ENCODE assay signal across 10 mouse cellular contexts in the genomic region with DNA sequence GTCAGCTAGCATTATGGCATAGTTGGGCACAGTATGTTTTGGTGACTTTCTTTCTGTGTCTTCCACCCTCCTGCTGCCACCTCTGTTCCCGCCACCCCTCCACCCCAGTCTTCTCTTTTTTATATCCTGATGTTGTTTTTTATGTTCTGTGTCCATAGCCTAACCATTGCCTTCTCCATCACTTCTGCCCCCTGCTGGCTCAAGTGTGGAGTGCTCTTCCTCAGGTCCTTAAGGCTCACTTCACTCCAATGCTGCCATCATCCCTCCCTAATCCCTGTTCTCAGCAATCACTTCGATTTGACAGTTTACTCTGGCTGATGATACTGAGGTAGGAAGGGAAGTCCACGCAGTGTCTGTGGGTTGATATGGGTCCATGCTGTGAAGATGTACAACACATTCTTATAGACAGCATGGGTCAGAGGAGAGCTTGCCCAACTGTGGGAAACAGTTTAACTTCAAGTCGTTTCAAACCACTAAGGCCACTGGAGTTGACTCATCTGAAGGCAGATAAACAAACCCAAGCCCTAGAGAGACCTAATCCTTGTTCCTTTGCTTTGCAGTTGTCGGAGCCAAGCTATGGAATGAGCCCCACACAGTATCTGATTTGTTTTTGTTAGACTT. TPM values are rescaled to one million over a fixed set of nuclear protein-coding genes. Genes with fewer than 3 reads are reported as not detected.
DNase-seq lines count a peak whose midpoint lies in the region; ATAC-seq and TF ChIP-seq lines count a peak whose summit lies in the region.
"Had no signal": no experiment of that assay in that cellular context is flagged by ENCODE, and none has a peak within 500 bp of the region (broad histone marks: within the 10 kb centered on the region; RNA-seq: fewer than 3 reads in every experiment).

No protein-coding gene starts in this region.

- ATAC-seq in CD4-positive, CD25-positive, alpha-beta regulatory T cell, adult 4 months, result no peak

- peak; percentile 71 for TF ChIP-seq CTCF in layer of hippocampus, adult 2 months (conservative IDR thresholded peaks at IDR 0.05)

- H3K27ac ChIP-seq in layer of hippocampus, adult 2 months, result no peak overlapping the region

- no peak overlapping the region for H3K4me3 ChIP-seq in layer of hippocampus, adult 2 months
- H3K4me3 ChIP-seq: megakaryocyte, embryonic 14.5 days had no signal

- peak; percentile 36 for DNase-seq in CD4-positive, CD25-positive, alpha-beta regulatory T cell, adult 2 months (ENCODE audit: low read depth, low spot score)
- DNase-seq in layer of hippocampus, adult 2 months (ENCODE audit: low spot score in 2 of 2), result no peak
- DNase-seq in layer of hippocampus, postnatal 14 days (ENCODE audit: low spot score in 2 of 2), result no peak
- DNase-seq in 416B (ENCODE audit: low read depth), result peak; percentile 45
- peak; percentile 4 for DNase-seq in c-Kit-positive CD71-positive TER-119-positive erythroid progenitor cells, embryonic 14.5 days (ENCODE audit: low spot score)
- DNase-seq in retina, postnatal 1 day, result no peak
- DNase-seq in layer of hippocampus, adult 8-10 months (ENCODE audit: low spot score in 2 of 2), result no peak
- DNase-seq: B cell, adult 2 months had no signal

RNA-seq across cellular contexts. Expression of gene Dut, which starts 56.9 kb away (rescaled TPM):
- polyA plus RNA-seq in CD4-positive, CD25-positive, alpha-beta regulatory T cell, adult 4 months (2017; shearing (Covaris generic)), result 10 to 100 TPM; 40.8 to 41.1 TPM
- total RNA-seq in layer of hippocampus, adult 2 months (2021), result 10 to 100 TPM; 27.1 to 28.4 TPM
- 10 to 100 TPM; 31.4 to 32.6 TPM for total RNA-seq in layer of hippocampus, postnatal 14 days (2021)
- total RNA-seq in layer of hippocampus, adult 8-10 months (2022), result 10 to 100 TPM; 24.6 to 30.0 (median 28.4) TPM

Comparison
In these comparisons a context has a peak if more than half of its experiments do, and no peak if none do; other contexts are left out.
1. DNase-seq: peak in CD4-positive, CD25-positive, alpha-beta regulatory T cell, adult 2 months (single experiment), 416B (single experiment) and c-Kit-positive CD71-positive TER-119-positive erythroid progenitor cells, embryonic 14.5 days (single experiment); none in layer of hippocampus, adult 2 months (0 of 2), layer of hippocampus, postnatal 14 days (0 of 2), retina, postnatal 1 day (single experiment) and layer of hippocampus, adult 8-10 months (0 of 2).